Mouse (Mus musculus) bone marrow, adult 2 months (tissue): ENCODE data around the gene Rrp1b. TPM values are rescaled to one million over a fixed set of nuclear protein-coding genes. Genes with fewer than 3 reads are reported as not detected.

ENCODE experiments used
- H3K27ac ChIP-seq: fragments of 200-500 bp; 2 replicates; pipeline ENCODE4 v1.5.1; 2012; ENCODE audit warnings: low read depth, mild to moderate bottlenecking, control low read depth, inconsistent platforms, low read length; ENCODE audit not compliant: control insufficient read depth, poor library complexity, insufficient read depth
- H3K4me1 ChIP-seq: fragments of 200-500 bp; 2 replicates; pipeline ENCODE4 v1.6.1; 2011; ENCODE audit warnings: low read length; ENCODE audit not compliant: control insufficient read depth, insufficient read depth
- H3K4me3 ChIP-seq: fragments of 200-500 bp; replicated peaks from 2 replicates; pipeline ENCODE3; 2011; ENCODE audit warnings: mild to moderate bottlenecking, low read depth, low read length, control low read depth; ENCODE audit not compliant: control insufficient read depth
- CTCF ChIP-seq: fragments of 200-500 bp; IDR thresholded peaks from 2 replicates; pipeline ENCODE4 v1.5.1; 2011; ENCODE audit warnings: low read length, control low read depth; ENCODE audit not compliant: control insufficient read depth, insufficient read depth
- POLR2A ChIP-seq: fragments of 200-500 bp; IDR thresholded peaks from 2 replicates; pipeline ENCODE4 v1.6.1; 2011; ENCODE audit warnings: low read depth, mild to moderate bottlenecking, control low read depth, low read length, borderline replicate concordance; ENCODE audit not compliant: control insufficient read depth
- WGBS: fragments of 180-500 bp; shearing (Covaris S2); methylation state at CpG from one replicate; pipeline ENCODE4 v1.1.7; 2018; 5-methylcytosine and 5-hydroxymethylcytosine counted together
- polyA plus RNA-seq: library from polyadenylated mRNA; stranded (reverse); fragments of >200 nt; gene quantifications from 2 replicates; pipeline ENCODE4 v1.2.4, GENCODE M21; 2011; ENCODE audit warnings: low replicate concordance; ENCODE audit not compliant: missing spikeins, insufficient read depth, insufficient read length

The Rrp1b gene
- polyA plus RNA-seq, 1 experiment: 40.3 TPM

DNA sequence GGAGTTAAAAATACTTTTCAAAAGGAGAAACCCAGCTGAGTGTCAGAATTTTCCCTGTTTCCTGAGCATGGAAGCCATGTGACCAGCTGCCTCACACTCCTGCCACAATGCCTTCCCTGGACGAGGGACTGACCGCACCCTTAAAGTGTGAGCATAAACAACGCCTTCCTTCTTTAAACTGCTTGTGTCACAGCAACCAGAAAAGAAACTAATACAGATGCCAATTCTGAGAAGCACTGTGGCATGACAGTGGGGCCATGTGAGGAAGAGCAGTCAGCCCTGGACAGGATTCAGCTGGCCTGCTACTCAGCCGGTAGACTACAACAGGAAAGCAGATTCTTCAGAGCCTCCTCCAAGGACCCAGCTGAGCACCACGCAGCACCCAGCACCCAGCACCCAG, 29.1 kb upstream of the Rrp1b start:
- 81% methylated on average over 5 of the region's 5 CpGs for WGBS
- Histone ChIP-seq H3K27ac (no peak overlapping the region), H3K4me3 (no peak overlapping the region), H3K4me1 (peaks cover 1% of the 10 kb centered on the region; the same call in 1 of the 2 replicates)
- no peak for TF ChIP-seq CTCF
- no peak for TF ChIP-seq POLR2A

DNA sequence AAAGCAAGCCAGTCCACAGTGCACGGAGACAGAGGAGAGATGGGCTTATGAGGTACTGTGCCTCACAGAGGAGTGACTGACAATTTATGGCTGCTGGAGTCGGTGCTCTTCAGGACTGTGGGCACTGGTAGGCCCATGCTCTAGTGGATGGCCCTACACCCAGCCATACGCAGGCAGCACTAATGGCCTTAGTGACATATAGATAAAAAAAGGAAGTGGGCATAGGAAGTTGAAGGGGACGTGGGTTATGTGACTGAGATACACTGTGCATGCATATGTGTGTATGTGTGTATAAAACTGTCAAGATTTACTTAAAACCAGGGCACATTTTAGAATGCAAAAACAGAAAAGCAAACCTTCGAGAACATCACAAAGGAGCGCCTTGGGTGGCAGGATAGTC, 24.2 kb upstream of the Rrp1b start:
- TF ChIP-seq CTCF: no peak
- TF ChIP-seq POLR2A: no peak
- WGBS: 54% methylated on average over 6 of the region's 6 CpGs
- no peak overlapping the region for H3K27ac ChIP-seq

GRCm38 (mm10) chr17:32012254-32012653, 23.6 kb upstream of the Rrp1b start:
- WGBS: 64% methylated on average over 3 of the region's 3 CpGs
- TF ChIP-seq CTCF (no peak), POLR2A (no peak)

More for the DNA sequence above, 24.2 kb upstream of the Rrp1b start:
- Histone ChIP-seq H3K4me3 (no peak overlapping the region), H3K4me1 (peaks cover 1% of the 10 kb centered on the region; the same call in 1 of the 2 replicates)

GRCm38 (mm10) chr17:32013659-32014058, 22.2 kb upstream of the Rrp1b start:
- no peak for TF ChIP-seq CTCF
- TF ChIP-seq POLR2A: no peak
- Histone ChIP-seq H3K4me3 (no peak overlapping the region), H3K4me1 (peaks cover 1% of the 10 kb centered on the region; the same call in 1 of the 2 replicates)

More at GRCm38 (mm10) chr17:32012254-32012653, 23.6 kb upstream of the Rrp1b start:
- Histone ChIP-seq H3K4me1 (peaks cover 1% of the 10 kb centered on the region; the same call in 1 of the 2 replicates), H3K4me3 (no peak overlapping the region), H3K27ac (no peak overlapping the region)

DNA sequence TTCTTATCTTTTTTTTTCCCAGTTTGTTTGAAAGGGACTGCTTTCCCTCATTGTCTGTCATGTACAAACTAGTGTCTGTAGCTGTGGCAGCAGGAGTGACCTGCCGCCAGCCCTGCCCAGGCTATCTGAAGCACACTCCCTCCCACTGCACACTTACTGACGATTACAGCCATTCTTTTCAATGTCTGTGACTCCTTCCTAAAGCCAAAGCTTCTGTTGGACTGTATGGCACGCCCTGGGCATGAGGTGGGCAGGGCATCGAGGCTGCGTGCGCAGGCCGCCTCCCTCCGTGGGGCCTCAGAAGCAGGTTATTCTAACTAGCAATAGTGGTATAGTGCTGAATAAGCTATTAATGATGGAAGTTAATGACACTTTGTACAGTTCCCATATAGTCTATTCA, 19.4 kb upstream of the Rrp1b start:
- Histone ChIP-seq H3K27ac (no peak overlapping the region), H3K4me1 (peaks cover 1% of the 10 kb centered on the region; the same call in 1 of the 2 replicates), H3K4me3 (no peak overlapping the region)
- WGBS: 90% methylated on average over 8 of the region's 8 CpGs
- TF ChIP-seq POLR2A (no peak), CTCF (no peak)

More at GRCm38 (mm10) chr17:32013659-32014058, 22.2 kb upstream of the Rrp1b start:
- no peak overlapping the region for H3K27ac ChIP-seq

- Histone ChIP-seq H3K27ac (no peak overlapping the region), H3K4me1 (no peaks in the 10 kb centered on the region), H3K4me3 (no peak overlapping the region)
- no peak for TF ChIP-seq POLR2A
- no peak for TF ChIP-seq CTCF
- 83% methylated on average over 5 of the region's 5 CpGs for WGBS
Observed at GRCm38 (mm10) chr17:32018127-32018894, 17.6 kb upstream of the Rrp1b start.

- Histone ChIP-seq H3K4me1 (no peaks in the 10 kb centered on the region), H3K27ac (no peak overlapping the region), H3K4me3 (no peak overlapping the region)
- TF ChIP-seq CTCF: no peak
- no peak for TF ChIP-seq POLR2A
- WGBS: 80% methylated on average over 3 of the region's 3 CpGs
Observed at GRCm38 (mm10) chr17:32021981-32022380, 13.9 kb upstream of the Rrp1b start.

GRCm38 (mm10) chr17:32022551-32022950, 13.3 kb upstream of the Rrp1b start:
- H3K27ac ChIP-seq: no peak overlapping the region
- H3K4me3 ChIP-seq: no peak overlapping the region
- no peak for TF ChIP-seq POLR2A
- 78% methylated on average over 6 of the region's 6 CpGs for WGBS
- no peaks in the 10 kb centered on the region for H3K4me1 ChIP-seq
